Mouse (Mus musculus) G1E (cell line): ENCODE measurements around the gene Agap1. TPM values are rescaled to one million over a fixed set of nuclear protein-coding genes. Genes with fewer than 3 reads are reported as not detected.

Source experiments
- ATAC-seq: 2 replicates; pipeline ENCODE4 v1.8.0; 2016; ENCODE audit warnings: mild to moderate bottlenecking; ENCODE audit not compliant: insufficient number of reproducible peaks, poor library complexity, low FRiP score, severe bottlenecking; ENCODE audit errors: extremely low read depth
- DNase-seq: peaks from one replicate; pipeline ENCODE4 v3.0.0; 2012; ENCODE audit warnings: low spot score
- H3K27me3 ChIP-seq: 2 replicates; pipeline ENCODE4 v1.6.1; 2012; ENCODE audit warnings: mild to moderate bottlenecking, low read length, inconsistent platforms; ENCODE audit not compliant: insufficient read depth
- H3K36me3 ChIP-seq: replicated peaks from 2 replicates; pipeline ENCODE3; 2012; ENCODE audit warnings: mild to moderate bottlenecking, inconsistent platforms
- H3K4me1 ChIP-seq: 2 replicates; pipeline ENCODE4 v1.6.1; 2012; ENCODE audit warnings: low read depth, low read length, inconsistent platforms, mixed read lengths; ENCODE audit not compliant: insufficient read depth
- H3K4me3 ChIP-seq: 2 replicates; pipeline ENCODE4 v1.5.1; 2012; ENCODE audit warnings: low read depth, mild to moderate bottlenecking, inconsistent platforms, low read length, moderate library complexity, mixed read lengths
- H3K9me3 ChIP-seq: replicated peaks from 2 replicates; pipeline ENCODE4 v1.6.1; 2012; ENCODE audit warnings: inconsistent platforms
- CTCF ChIP-seq: IDR thresholded peaks from 2 replicates; pipeline ENCODE4 v1.5.1; 2012; ENCODE audit warnings: low read depth, low read length, inconsistent platforms, mixed read lengths
- GATA1 ChIP-seq: IDR thresholded peaks from 2 replicates; pipeline ENCODE4 v1.6.1; 2012; ENCODE audit warnings: borderline replicate concordance, low read length, inconsistent platforms, mixed read lengths
- GATA2 ChIP-seq: IDR thresholded peaks from 2 replicates; pipeline ENCODE4 v1.6.1; 2012; ENCODE audit warnings: low read depth, low read length, inconsistent platforms, borderline replicate concordance
- POLR2AphosphoS5 ChIP-seq: IDR thresholded peaks from 2 replicates; pipeline ENCODE4 v1.6.1; 2012; ENCODE audit warnings: low read depth, low read length, inconsistent platforms; ENCODE audit not compliant: insufficient replicate concordance
- TAL1 ChIP-seq: conservative IDR thresholded peaks from 2 replicates; pipeline ENCODE4 v1.6.1; 2012; ENCODE audit warnings: low read depth, low read length, inconsistent platforms, mixed read lengths
- polyA plus RNA-seq: library from polyadenylated mRNA; stranded (reverse); fragments of >175 nt; gene quantifications from 2 replicates; pipeline ENCODE4 v1.2.3, GENCODE M21; 2012
- total RNA-seq, 2 experiments: library from RNA; stranded (forward) in 1 of 2; stranded (reverse) in 1 of 2; fragments of 200-1000 nt in 1 of 2; fragments of >200 nt in 1 of 2; fragmentation: Nextera tagmentation in 1 of 2; gene quantifications; 2 replicates each; pipeline ENCODE4 v1.2.3; 2014 to 2017

Gene Agap1
- total and polyA plus RNA-seq, 3 experiments: 0.01 to 0.45 (median 0.16) TPM

DNA sequence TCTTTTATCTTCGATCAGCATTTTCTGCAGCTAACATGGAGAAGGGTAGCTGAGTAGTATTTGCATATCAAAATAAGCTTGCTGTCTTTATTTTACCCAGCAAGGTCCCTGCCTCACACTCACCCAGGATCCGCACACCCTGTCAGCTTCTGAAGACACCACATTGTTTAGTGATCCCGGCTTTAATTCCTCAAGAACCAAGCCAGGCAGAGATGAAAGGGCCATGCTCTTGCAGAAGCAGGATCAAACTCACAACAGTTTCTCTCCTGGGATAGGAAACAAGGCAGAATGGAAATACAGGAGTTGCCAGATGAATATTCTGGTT is 285.1 kb downstream of the Agap1 start:
- no peak for ATAC-seq
- Histone ChIP-seq H3K9me3 (peaks cover 81% of the 10 kb centered on the region), H3K27me3 (no peaks in the 10 kb centered on the region), H3K4me1 (no peaks in the 10 kb centered on the region), H3K36me3 (no peaks in the 10 kb centered on the region), H3K4me3 (no peak overlapping the region)
- no peak for DNase-seq
- no peak for TF ChIP-seq POLR2AphosphoS5
- no peak for TF ChIP-seq GATA1
- TF ChIP-seq TAL1: no peak
- no peak for TF ChIP-seq CTCF
- no peak for TF ChIP-seq GATA2

DNA sequence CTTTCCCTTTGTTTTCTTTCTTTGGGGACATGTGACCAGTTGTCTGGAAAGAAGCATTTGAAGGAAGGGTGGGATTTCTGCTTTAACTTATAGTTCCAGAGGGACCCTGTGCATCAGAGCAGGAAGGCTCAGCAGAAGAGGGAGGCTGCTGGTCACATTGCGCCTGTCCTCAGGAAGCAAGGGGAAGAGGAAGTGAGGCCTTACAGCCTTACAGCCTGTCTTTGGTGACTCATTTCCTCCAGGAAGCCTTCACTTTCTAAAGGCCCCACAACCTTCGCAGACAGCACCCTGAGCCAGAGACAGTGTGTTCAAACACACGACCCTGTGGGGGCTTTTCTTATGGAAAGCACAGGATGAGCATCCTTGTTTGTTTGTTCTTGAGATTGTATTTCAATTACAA is 287.8 kb downstream of the Agap1 start:
- H3K36me3 ChIP-seq: no peaks in the 10 kb centered on the region
- H3K4me3 ChIP-seq: no peak overlapping the region
- TF ChIP-seq POLR2AphosphoS5: no peak
- no peak for TF ChIP-seq GATA2
- no peak for TF ChIP-seq GATA1
- TF ChIP-seq CTCF: no peak
- no peak for TF ChIP-seq TAL1
- no peaks in the 10 kb centered on the region for H3K4me1 ChIP-seq
- DNase-seq: no peak
- no peaks in the 10 kb centered on the region for H3K27me3 ChIP-seq
- no peak for ATAC-seq
- peaks cover 75% of the 10 kb centered on the region for H3K9me3 ChIP-seq

- Histone ChIP-seq H3K36me3 (no peaks in the 10 kb centered on the region), H3K27me3 (no peaks in the 10 kb centered on the region), H3K4me3 (no peak overlapping the region), H3K4me1 (no peaks in the 10 kb centered on the region), H3K9me3 (peaks cover 82% of the 10 kb centered on the region)
- DNase-seq (no peak), ATAC-seq (no peak)
- no peak for TF ChIP-seq POLR2AphosphoS5
- no peak for TF ChIP-seq GATA2
- no peak for TF ChIP-seq GATA1
- TF ChIP-seq TAL1: no peak
- no peak for TF ChIP-seq CTCF
Observed at GRCm38 (mm10) chr1:89746171-89746570, 291.6 kb downstream of the Agap1 start.

DNA sequence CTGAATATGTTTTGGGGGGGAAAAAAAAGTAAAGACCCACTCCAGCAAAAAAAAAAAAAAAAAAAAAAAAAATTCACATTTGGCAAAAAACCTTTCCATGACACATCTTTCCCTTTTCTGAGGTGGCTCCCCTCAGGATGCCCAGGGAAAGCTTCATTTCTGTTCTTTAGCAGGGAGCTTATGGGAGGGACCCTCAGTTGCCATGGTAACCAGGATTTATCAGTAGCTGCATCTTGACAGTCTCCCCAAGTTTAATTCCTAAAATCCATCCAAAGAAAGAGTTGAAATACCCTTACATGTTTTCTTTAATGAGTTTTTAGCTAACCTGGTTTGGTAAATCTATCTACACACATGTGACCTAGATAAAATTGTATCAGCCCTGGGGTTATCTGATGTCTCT is 295.1 kb downstream of the Agap1 start:
- Histone ChIP-seq H3K4me1 (no peaks in the 10 kb centered on the region), H3K4me3 (no peak overlapping the region), H3K27me3 (no peaks in the 10 kb centered on the region), H3K9me3 (peaks cover 76% of the 10 kb centered on the region), H3K36me3 (no peaks in the 10 kb centered on the region)
- DNase-seq: no peak
- no peak for ATAC-seq
- TF ChIP-seq GATA1: no peak
- TF ChIP-seq CTCF: no peak
- TF ChIP-seq TAL1: no peak
- no peak for TF ChIP-seq GATA2
- no peak for TF ChIP-seq POLR2AphosphoS5

GRCm38 (mm10) chr1:89750495-89750894 is 295.9 kb downstream of the Agap1 start:
- Histone ChIP-seq H3K36me3 (no peaks in the 10 kb centered on the region), H3K27me3 (no peaks in the 10 kb centered on the region), H3K9me3 (peaks cover 76% of the 10 kb centered on the region), H3K4me3 (no peak overlapping the region), H3K4me1 (no peaks in the 10 kb centered on the region)
- DNase-seq: no peak
- no peak for ATAC-seq
- no peak for TF ChIP-seq TAL1
- TF ChIP-seq POLR2AphosphoS5: no peak
- no peak for TF ChIP-seq CTCF
- no peak for TF ChIP-seq GATA1
- TF ChIP-seq GATA2: no peak

DNA sequence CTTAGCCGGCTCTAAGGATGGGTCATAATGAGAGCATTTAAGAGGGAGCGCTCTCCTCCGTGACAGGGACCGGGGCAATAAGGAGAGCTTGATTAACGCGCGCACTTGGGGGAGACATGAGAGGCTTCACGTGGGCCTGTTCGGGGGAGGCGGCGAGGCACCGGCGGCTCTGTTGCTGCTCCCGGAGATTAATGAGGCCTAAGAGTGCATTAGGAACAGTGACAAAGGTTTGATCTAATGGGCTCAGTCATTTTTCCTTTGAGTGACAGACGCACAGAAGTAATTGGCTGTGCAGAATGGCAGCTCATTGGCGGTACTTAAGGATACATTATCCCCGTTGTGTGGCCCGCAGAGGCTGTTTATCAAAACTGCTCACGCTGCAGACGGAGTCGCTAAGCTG is 296.3 kb downstream of the Agap1 start:
- no peak for DNase-seq
- Histone ChIP-seq H3K4me1 (no peaks in the 10 kb centered on the region), H3K36me3 (no peaks in the 10 kb centered on the region), H3K27me3 (no peaks in the 10 kb centered on the region), H3K9me3 (peaks cover 72% of the 10 kb centered on the region), H3K4me3 (no peak overlapping the region)
- ATAC-seq: no peak
- no peak for TF ChIP-seq GATA1

- H3K9me3 ChIP-seq: peaks cover 71% of the 10 kb centered on the region
- H3K36me3 ChIP-seq: no peaks in the 10 kb centered on the region
- ATAC-seq: no peak
- no peak overlapping the region for H3K4me3 ChIP-seq
- no peaks in the 10 kb centered on the region for H3K4me1 ChIP-seq
- TF ChIP-seq TAL1: no peak
- TF ChIP-seq GATA1: no peak
- DNase-seq: no peak
- H3K27me3 ChIP-seq: no peaks in the 10 kb centered on the region
Observed at GRCm38 (mm10) chr1:89751344-89751743, 296.7 kb downstream of the Agap1 start.
